Comparison of ENCODE assay signal across 9 mouse cellular contexts in genomic region chr11:119127147-119127546, GRCm38 (mm10). TPM values are rescaled to one million over a fixed set of nuclear protein-coding genes. Genes with fewer than 3 reads are reported as not detected.
DNase-seq lines count a peak whose midpoint lies in the region; ATAC-seq lines count a peak whose summit lies in the region.
"Had no signal": no experiment of that assay in that cellular context is flagged by ENCODE, and none has a peak within 500 bp of the region (broad histone marks: within the 10 kb centered on the region; RNA-seq: fewer than 3 reads in every experiment).

No protein-coding gene starts in this region.

- no peak for ATAC-seq in heart, embryonic 13.5 days (ENCODE audit: extremely low read depth, insufficient number of reproducible peaks, low FRiP score, low TSS enrichment)
- no peak for ATAC-seq in heart, embryonic 11.5 days (replicated peaks; ENCODE audit: insufficient number of reproducible peaks, low FRiP score, low TSS enrichment)
- ATAC-seq in midbrain, embryonic 13.5 days = no peak

- peak overlapping the region; percentile 8; the same call in 1 of the 2 replicates for H3K4me2 ChIP-seq in heart, embryonic 13.5 days
- H3K4me2 ChIP-seq in heart, embryonic 11.5 days = no peak overlapping the region; the same call in 1 of the 2 replicates
- H3K4me2 ChIP-seq in midbrain, embryonic 13.5 days (replicated peaks) = no peak overlapping the region

- 41% methylated on average over 12 of the region's 12 CpGs for WGBS in heart, embryonic 13.5 days
- 34% methylated on average over 12 of the region's 12 CpGs for WGBS in heart, embryonic 11.5 days (ENCODE audit: insufficient replicate concordance)
- WGBS in midbrain, embryonic 13.5 days = 29% methylated on average over 12 of the region's 12 CpGs

- peak; percentile 60 for DNase-seq in adrenal gland, postnatal 14 days
- DNase-seq in kidney, adult 8-10 months = peak; percentile 46 to 48
- DNase-seq in testis, postnatal 14 days (ENCODE audit: low spot score) = no peak
- DNase-seq in left cerebral cortex, postnatal 25 days (ENCODE audit: low spot score in 2 of 2) = no peak
- no peak for DNase-seq in right cerebral cortex, postnatal 14 days

- H3K4me3 ChIP-seq in heart, embryonic 13.5 days = no peak overlapping the region
- no peak overlapping the region for H3K4me3 ChIP-seq in heart, embryonic 11.5 days (ENCODE audit: low read depth, low read length)
- no peak overlapping the region for H3K4me3 ChIP-seq in midbrain, embryonic 13.5 days (replicated peaks)
- H3K4me3 ChIP-seq: erythroblast, embryonic 14.5 days had no signal

- H3K9me3 ChIP-seq in heart, embryonic 13.5 days = no peaks in the 10 kb centered on the region
- H3K9me3 ChIP-seq in heart, embryonic 11.5 days (replicated peaks; ENCODE audit: control insufficient read depth, low read length) = no peaks in the 10 kb centered on the region; the same call in 1 of the 2 replicates
- no peaks in the 10 kb centered on the region for H3K9me3 ChIP-seq in midbrain, embryonic 13.5 days

- H3K27ac ChIP-seq in heart, embryonic 13.5 days (replicated peaks) = peak overlapping the region; percentile 70
- H3K27ac ChIP-seq in heart, embryonic 11.5 days (ENCODE audit: low read depth, low read length) = no peak overlapping the region
- H3K27ac ChIP-seq in midbrain, embryonic 13.5 days = 0 out of 2 replicates have a peak overlapping the region, but pooled peaks have one; percentile 19

- H3K27me3 ChIP-seq in heart, embryonic 13.5 days (replicated peaks) = peaks cover 36% of the 10 kb centered on the region
- 0 out of 2 replicates have a peak, but pooled peaks cover 17% of the 10 kb centered on the region for H3K27me3 ChIP-seq in heart, embryonic 11.5 days (ENCODE audit: control insufficient read depth, insufficient read depth, low read length)
- peaks cover 17% of the 10 kb centered on the region for H3K27me3 ChIP-seq in midbrain, embryonic 13.5 days

- no peaks in the 10 kb centered on the region for H3K36me3 ChIP-seq in heart, embryonic 13.5 days
- no peaks in the 10 kb centered on the region for H3K36me3 ChIP-seq in heart, embryonic 11.5 days (ENCODE audit: control insufficient read depth, insufficient read depth, low read length)
- no peaks in the 10 kb centered on the region for H3K36me3 ChIP-seq in midbrain, embryonic 13.5 days

- peaks cover 64% of the 10 kb centered on the region for H3K4me1 ChIP-seq in heart, embryonic 13.5 days
- H3K4me1 ChIP-seq in heart, embryonic 11.5 days (ENCODE audit: control insufficient read depth, insufficient read depth, low read length) = peaks cover 41% of the 10 kb centered on the region
- H3K4me1 ChIP-seq in midbrain, embryonic 13.5 days (replicated peaks) = peaks cover 54% of the 10 kb centered on the region

- intact Hi-C loops in left cerebral cortex, postnatal 25 days (cut with DNase I) = no loop called here

- peak overlapping the region; percentile 40; the same call in 1 of the 2 replicates for H3K9ac ChIP-seq in heart, embryonic 13.5 days
- no peak overlapping the region; the same call in 1 of the 2 replicates for H3K9ac ChIP-seq in heart, embryonic 11.5 days (ENCODE audit: low read depth, low read length)
- H3K9ac ChIP-seq in midbrain, embryonic 13.5 days (replicated peaks) = no peak overlapping the region

RNA-seq across cellular contexts. Expression of gene Cbx4, which starts 41.1 kb away (rescaled TPM):
- polyA plus RNA-seq in heart, embryonic 13.5 days (2015; fragmentation: Nextera tagmentation; extraction: Ambion mirVana) = 8.0 and 9.5 TPM in 2 replicates
- polyA plus RNA-seq in heart, embryonic 11.5 days (2014; fragmentation: Nextera tagmentation; extraction: Ambion mirVana) = 6.3 and 7.7 TPM in 2 replicates
- 105 and 156 TPM in 2 replicates for total RNA-seq in adrenal gland, postnatal 14 days (2021)
- 14.1 and 16.3 TPM in 2 replicates for polyA plus RNA-seq in midbrain, embryonic 13.5 days (2015; fragmentation: Nextera tagmentation; extraction: Ambion mirVana)
- 10 to 100 TPM; 59.5 to 66.2 TPM for total RNA-seq in left cerebral cortex, postnatal 25 days (2021)

Comparison
In these comparisons a context has a peak if more than half of its experiments do, and no peak if none do; other contexts are left out.
1. DNase-seq: peak in adrenal gland, postnatal 14 days (single experiment) and kidney, adult 8-10 months (2 of 2); none in testis, postnatal 14 days (single experiment), left cerebral cortex, postnatal 25 days (0 of 2) and right cerebral cortex, postnatal 14 days (single experiment).